Mouse (Mus musculus) C2C12 (cell line): ENCODE measurements at regions not wholly inside any gene's neighbourhood (a gene's known extent, or its start where the extent isn't known, plus 50 kb on each side); places are given as distances from the start of the nearest gene placed in this dataset.

Source experiments
- H3K27me3 ChIP-seq: one replicate; pipeline ENCODE4 v1.6.1; 2011; ENCODE audit not compliant: control insufficient read depth, insufficient read depth, insufficient read length
- H3K36me3 ChIP-seq: one replicate; pipeline ENCODE4 v1.6.1; 2011; ENCODE audit not compliant: control insufficient read depth, insufficient read depth
- H3K4me3 ChIP-seq: one replicate; pipeline ENCODE4 v1.5.1; 2011; ENCODE audit warnings: mild to moderate bottlenecking, control low read depth; ENCODE audit not compliant: poor library complexity, insufficient read depth, severe bottlenecking
- H3K79me2 ChIP-seq: one replicate; pipeline ENCODE4 v1.6.1; 2011; ENCODE audit not compliant: control insufficient read depth, insufficient read depth
- H3K79me3 ChIP-seq: one replicate; pipeline ENCODE4 v1.6.1; 2011; ENCODE audit warnings: low read depth, control low read depth
- H3ac ChIP-seq: one replicate; pipeline ENCODE3; 2011; ENCODE audit warnings: low read depth; ENCODE audit not compliant: control insufficient read depth, insufficient read length
- CEBPB ChIP-seq: IDR thresholded peaks from one replicate; pipeline ENCODE4 v1.6.1; 2011; ENCODE audit warnings: low read depth, mild to moderate bottlenecking, control low read depth, moderate library complexity
- CTCF ChIP-seq: IDR thresholded peaks from one replicate; pipeline ENCODE4 v1.5.1; 2011; ENCODE audit not compliant: control insufficient read depth, insufficient read depth, insufficient read length
- FOSL1 ChIP-seq: IDR thresholded peaks from one replicate; pipeline ENCODE4 v1.8.0; 2011; ENCODE audit warnings: mild to moderate bottlenecking, low read length; ENCODE audit not compliant: poor library complexity, insufficient read depth, severe bottlenecking
- MAX ChIP-seq: IDR thresholded peaks from one replicate; pipeline ENCODE4 v1.6.1; 2011; ENCODE audit warnings: mild to moderate bottlenecking, control low read depth
- MYOD1 ChIP-seq: IDR thresholded peaks from one replicate; pipeline ENCODE4 v1.6.1; 2011; ENCODE audit warnings: low read depth; ENCODE audit not compliant: control insufficient read depth, insufficient read length
- MYOG ChIP-seq: IDR thresholded peaks from one replicate; pipeline ENCODE4 v1.6.1; 2011; ENCODE audit not compliant: control insufficient read depth, insufficient read length; ENCODE audit errors: extremely low read depth
- USF1 ChIP-seq: IDR thresholded peaks from one replicate; pipeline ENCODE4 v1.6.1; 2011; ENCODE audit warnings: low read depth, mild to moderate bottlenecking, control low read depth, moderate library complexity

- H3ac ChIP-seq: no peak overlapping the region
- no peaks in the 10 kb centered on the region for H3K27me3 ChIP-seq
- no peaks in the 10 kb centered on the region for H3K79me3 ChIP-seq
- no peak overlapping the region for H3K4me3 ChIP-seq
- no peaks in the 10 kb centered on the region for H3K36me3 ChIP-seq
- TF ChIP-seq FOSL1: no peak
- TF ChIP-seq CTCF: no peak
- TF ChIP-seq MYOD1: no peak
- H3K79me2 ChIP-seq: no peaks in the 10 kb centered on the region
Observed at GRCm38 (mm10) chr6:50734701-50735100, 80.5 kb upstream of the Npvf start.

- no peaks in the 10 kb centered on the region for H3K79me2 ChIP-seq
- no peak overlapping the region for H3ac ChIP-seq
- no peak overlapping the region for H3K4me3 ChIP-seq
- H3K27me3 ChIP-seq: no peaks in the 10 kb centered on the region
- no peaks in the 10 kb centered on the region for H3K79me3 ChIP-seq
- no peak for TF ChIP-seq MAX
- TF ChIP-seq FOSL1: no peak
- TF ChIP-seq CTCF: no peak
- no peak for TF ChIP-seq MYOG
- H3K36me3 ChIP-seq: no peaks in the 10 kb centered on the region
Observed at GRCm38 (mm10) chr6:50735825-50736224, 81.6 kb upstream of the Npvf start.

GRCm38 (mm10) chr6:50742009-50742408, 87.8 kb upstream of the Npvf start:
- no peak overlapping the region for H3ac ChIP-seq
- no peak for TF ChIP-seq MAX
- TF ChIP-seq MYOG: no peak
- no peak for TF ChIP-seq USF1
- TF ChIP-seq CEBPB: no peak
- no peak for TF ChIP-seq MYOD1
- TF ChIP-seq FOSL1: no peak
- no peak for TF ChIP-seq CTCF
- no peak overlapping the region for H3K4me3 ChIP-seq
- H3K79me2 ChIP-seq: no peaks in the 10 kb centered on the region
- no peaks in the 10 kb centered on the region for H3K79me3 ChIP-seq
- H3K27me3 ChIP-seq: no peaks in the 10 kb centered on the region
- H3K36me3 ChIP-seq: no peaks in the 10 kb centered on the region

- H3K4me3 ChIP-seq: no peak overlapping the region
- H3K79me2 ChIP-seq: no peaks in the 10 kb centered on the region
- no peaks in the 10 kb centered on the region for H3K36me3 ChIP-seq
- H3K27me3 ChIP-seq: no peaks in the 10 kb centered on the region
- TF ChIP-seq MYOG (no peak), FOSL1 (no peak)
- no peaks in the 10 kb centered on the region for H3K79me3 ChIP-seq
- H3ac ChIP-seq: no peak overlapping the region
Observed at GRCm38 (mm10) chr6:50744462-50745166, 90.4 kb upstream of the Npvf start.

GRCm38 (mm10) chr6:50753151-50753550, 98.9 kb upstream of the Npvf start:
- H3K4me3 ChIP-seq: no peak overlapping the region
- no peaks in the 10 kb centered on the region for H3K36me3 ChIP-seq
- H3ac ChIP-seq: no peak overlapping the region
- TF ChIP-seq USF1 (no peak), CTCF (no peak), CEBPB (no peak), MYOG (no peak), MAX (no peak), FOSL1 (no peak), MYOD1 (no peak)
- peaks cover 2% of the 10 kb centered on the region for H3K27me3 ChIP-seq
- H3K79me2 ChIP-seq: no peaks in the 10 kb centered on the region
- H3K79me3 ChIP-seq: no peaks in the 10 kb centered on the region

GRCm38 (mm10) chr6:50754786-50755185, 100.5 kb upstream of the Npvf start:
- Histone ChIP-seq H3K4me3 (no peak overlapping the region), H3ac (no peak overlapping the region), H3K36me3 (no peaks in the 10 kb centered on the region), H3K79me3 (no peaks in the 10 kb centered on the region), H3K27me3 (peaks cover 16% of the 10 kb centered on the region), H3K79me2 (no peaks in the 10 kb centered on the region)
- TF ChIP-seq MYOD1 (no peak), FOSL1 (no peak), MYOG (no peak), CTCF (no peak), CEBPB (no peak), MAX (no peak), USF1 (no peak)
